Mouse (Mus musculus): ENCODE measurements at regions not wholly inside any gene's neighbourhood (a gene's known extent, or its start where the extent isn't known, plus 50 kb on each side); places are given as distances from the start of the nearest gene placed in this dataset.

DNA sequence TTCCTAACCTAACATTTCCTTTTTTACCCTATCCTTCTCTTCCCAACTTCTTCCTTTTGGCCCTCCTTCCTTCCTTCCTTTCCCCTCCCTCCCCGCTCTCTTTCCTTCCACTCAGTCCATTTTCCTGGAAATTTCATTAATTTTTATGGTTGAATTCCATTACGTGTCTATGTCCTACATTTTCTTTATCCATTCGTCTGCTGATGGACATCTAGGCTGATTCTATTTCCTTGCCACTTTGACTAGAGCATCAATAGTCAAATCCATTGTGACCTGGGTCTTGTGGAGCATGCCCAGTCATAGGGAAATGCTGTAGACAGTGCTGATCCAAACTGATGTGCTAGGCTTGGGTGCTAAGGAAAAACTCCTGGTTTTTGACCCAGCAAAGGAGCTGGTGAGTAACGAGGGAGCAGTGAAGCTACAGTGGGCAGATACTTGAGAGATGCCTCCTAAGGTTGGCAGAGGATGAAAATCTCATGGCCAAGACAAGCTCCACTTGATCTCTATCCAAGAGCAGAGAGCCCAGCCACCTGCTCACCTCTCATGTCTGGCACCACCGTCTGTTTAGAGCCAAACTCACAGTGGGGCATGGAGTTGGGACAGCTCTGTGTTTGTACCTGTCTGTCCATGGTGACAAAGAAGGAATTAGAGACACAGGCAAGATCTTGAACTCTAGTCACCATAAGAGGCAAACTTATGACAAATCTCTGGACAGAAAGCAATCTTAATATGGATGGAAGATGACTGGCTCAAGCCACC is 57.7 kb upstream of the Kctd3 start:
- Histone ChIP-seq H3K27me3 (no peaks in the 10 kb centered on the region), H3K4me2 (no peak overlapping the region), H3K9ac (no peak overlapping the region), H3K4me3 (no peak overlapping the region), H3K9me3 (no peaks in the 10 kb centered on the region), H3K27ac (no peak overlapping the region), H3K36me3 (no peaks in the 10 kb centered on the region), H3K4me1 (0 out of 2 replicates have a peak, but pooled peaks cover 6% of the 10 kb centered on the region)
- 83% methylated on average over 5 of the region's 5 CpGs for WGBS
- no peak for ATAC-seq (ENCODE audit: insufficient number of reproducible peaks, insufficient read depth, low FRiP score, low TSS enrichment, low read depth)

DNA sequence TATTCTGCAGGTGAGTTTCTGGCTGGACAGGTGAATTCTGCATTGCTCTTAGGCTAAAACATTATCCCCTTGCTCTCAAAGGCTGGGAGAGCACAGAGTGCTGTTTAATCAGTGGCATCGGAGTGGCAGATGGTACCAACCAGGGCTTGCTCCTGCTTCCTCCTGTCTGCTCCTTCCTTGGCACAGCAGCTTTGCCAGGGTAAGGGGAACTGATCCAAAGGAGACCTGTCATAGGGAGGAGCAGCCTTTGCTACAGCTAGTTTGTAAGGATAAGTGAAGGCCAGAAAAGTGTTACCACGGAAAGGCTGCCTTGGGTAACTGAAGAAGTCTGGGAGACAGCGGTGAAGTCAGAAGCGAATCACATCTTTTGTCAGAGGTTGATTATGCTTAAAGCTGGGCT is 57.0 kb upstream of the Kctd3 start:
- no peaks in the 10 kb centered on the region for H3K36me3 ChIP-seq
- H3K4me1 ChIP-seq, result 0 out of 2 replicates have a peak, but pooled peaks cover 6% of the 10 kb centered on the region
- WGBS, result 79% methylated on average over 4 of the region's 4 CpGs
- H3K27me3 ChIP-seq, result no peaks in the 10 kb centered on the region
- H3K4me3 ChIP-seq, result no peak overlapping the region
- no peak overlapping the region for H3K27ac ChIP-seq
- ATAC-seq (ENCODE audit: insufficient number of reproducible peaks, insufficient read depth, low FRiP score, low TSS enrichment, low read depth), result no peak
- H3K4me2 ChIP-seq, result no peak overlapping the region
- no peak overlapping the region for H3K9ac ChIP-seq
- H3K9me3 ChIP-seq, result no peaks in the 10 kb centered on the region

DNA sequence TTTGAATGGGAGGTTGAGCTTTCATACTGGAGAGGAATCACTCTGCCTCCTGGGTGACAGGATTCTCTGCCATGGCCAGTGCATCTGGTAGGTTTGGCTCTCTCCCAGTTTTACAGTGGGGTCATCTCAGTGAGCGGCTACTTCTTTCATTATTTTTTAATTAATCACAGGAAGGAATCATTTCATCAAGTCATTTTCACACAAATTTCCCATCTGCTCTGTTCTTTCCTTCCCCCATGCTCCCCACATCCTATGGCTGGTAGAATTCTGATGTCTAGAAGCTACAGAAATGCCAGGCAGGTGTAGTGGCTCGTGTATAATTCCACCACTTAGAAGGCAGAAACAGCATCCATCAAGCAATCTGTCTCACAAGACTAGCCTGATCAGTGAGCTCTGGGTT is 56.1 kb upstream of the Kctd3 start:
- Histone ChIP-seq H3K9ac (no peak overlapping the region), H3K4me1 (0 out of 2 replicates have a peak, but pooled peaks cover 6% of the 10 kb centered on the region), H3K4me2 (no peak overlapping the region), H3K4me3 (no peak overlapping the region), H3K9me3 (no peaks in the 10 kb centered on the region), H3K27ac (no peak overlapping the region), H3K36me3 (no peaks in the 10 kb centered on the region), H3K27me3 (no peaks in the 10 kb centered on the region)
- ATAC-seq (ENCODE audit: insufficient number of reproducible peaks, insufficient read depth, low FRiP score, low TSS enrichment, low read depth), result no peak
- WGBS, result 74% methylated on average over 2 of the region's 2 CpGs

DNA sequence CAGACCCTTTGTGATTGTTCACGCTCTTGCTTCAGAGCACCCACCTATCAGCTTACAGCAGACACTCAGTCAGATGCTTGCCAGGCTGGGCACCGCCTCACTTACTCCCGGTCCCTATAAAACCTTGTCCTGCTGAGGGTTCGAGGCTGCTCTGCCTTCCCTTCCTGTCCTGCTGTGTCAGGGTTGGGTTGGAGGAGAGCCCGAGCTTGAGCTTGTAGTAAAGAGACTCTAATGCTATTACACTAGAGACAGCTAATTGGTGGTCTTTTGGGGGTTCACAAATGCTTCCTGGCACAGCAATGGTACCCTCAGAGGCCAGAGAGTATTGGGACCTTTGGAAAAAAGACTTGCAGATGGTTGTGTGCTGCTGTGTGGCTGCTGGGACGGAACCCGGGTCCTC is 55.6 kb upstream of the Kctd3 start:
- ATAC-seq (ENCODE audit: insufficient number of reproducible peaks, insufficient read depth, low FRiP score, low TSS enrichment, low read depth), result no peak
- no peak overlapping the region for H3K27ac ChIP-seq
- no peak overlapping the region for H3K9ac ChIP-seq
- H3K4me1 ChIP-seq, result 0 out of 2 replicates have a peak, but pooled peaks cover 6% of the 10 kb centered on the region
- no peaks in the 10 kb centered on the region for H3K36me3 ChIP-seq
- no peak overlapping the region for H3K4me3 ChIP-seq
- H3K27me3 ChIP-seq, result no peaks in the 10 kb centered on the region
- WGBS, result 82% methylated on average over 7 of the region's 7 CpGs
- no peaks in the 10 kb centered on the region for H3K9me3 ChIP-seq
- no peak overlapping the region for H3K4me2 ChIP-seq

Data from embryonic facial prominence, embryonic 13.5 days (tissue).